ENCODE assay signal across 7 mouse cellular contexts in the genomic region with DNA sequence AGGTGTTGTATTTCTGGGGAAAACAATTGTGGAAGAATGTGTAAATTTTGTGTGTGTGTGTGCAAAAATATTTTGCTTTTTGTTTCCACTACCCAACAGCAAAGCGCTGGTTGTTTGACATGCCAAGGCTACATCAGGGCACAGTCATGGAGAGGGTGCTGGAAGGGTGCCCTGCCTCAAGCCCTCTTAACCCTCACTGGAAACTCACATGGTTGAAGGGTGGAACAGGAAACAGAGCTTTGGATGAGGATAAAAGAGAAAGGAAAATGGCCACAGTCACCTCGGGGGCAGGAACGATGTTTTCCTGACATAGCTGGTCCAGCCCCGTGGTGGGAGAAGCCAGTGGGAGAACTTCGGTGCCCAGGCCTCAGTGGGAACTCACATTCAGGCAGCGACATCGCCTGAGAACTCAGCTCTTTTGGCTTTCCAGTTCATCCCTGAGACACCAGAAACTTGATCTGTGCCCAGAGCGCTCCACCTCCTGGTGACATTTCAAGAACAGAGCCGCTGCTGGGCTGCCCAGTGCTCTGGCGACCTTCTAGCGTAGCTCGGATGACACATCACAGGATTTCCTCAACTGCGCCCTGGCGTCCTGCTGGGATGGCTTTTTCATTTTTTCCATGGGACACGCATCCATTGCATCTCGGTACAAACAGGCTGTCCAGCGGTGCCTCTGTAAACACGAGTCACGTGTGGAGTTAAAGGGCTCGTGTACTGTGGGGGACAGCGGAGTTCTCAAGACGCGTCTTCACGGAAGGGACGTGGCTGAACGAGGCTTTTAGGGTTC. TPM values are rescaled to one million over a fixed set of nuclear protein-coding genes. Genes with fewer than 3 reads are reported as not detected.
A peak's percentile ranks its signal among the peaks of the same experiment; 100 is the strongest.
DNase-seq lines count a peak whose midpoint lies in the region; ATAC-seq and TF ChIP-seq lines count a peak whose summit lies in the region.

No protein-coding gene starts in this region.

- H3K9ac ChIP-seq in embryonic facial prominence, embryonic 12.5 days, result no peak overlapping the region
- no peak overlapping the region for H3K9ac ChIP-seq in hindbrain, embryonic 11.5 days (ENCODE audit: low read depth, low read length)
- H3K9ac ChIP-seq in limb, embryonic 14.5 days (ENCODE audit: low read depth, low read length, severe bottlenecking), result no peak overlapping the region
- H3K9ac ChIP-seq in midbrain, embryonic 16.5 days (ENCODE audit: low read depth, low read length), result no peak overlapping the region

- no peaks in the 10 kb centered on the region for H3K36me3 ChIP-seq in embryonic facial prominence, embryonic 12.5 days
- no peaks in the 10 kb centered on the region for H3K36me3 ChIP-seq in hindbrain, embryonic 11.5 days (ENCODE audit: control insufficient read depth, insufficient read depth, low read length)
- H3K36me3 ChIP-seq in limb, embryonic 14.5 days (ENCODE audit: control insufficient read depth, insufficient read depth, low read length), result no peaks in the 10 kb centered on the region
- H3K36me3 ChIP-seq in midbrain, embryonic 16.5 days (ENCODE audit: control insufficient read depth, insufficient read depth, low read length), result no peaks in the 10 kb centered on the region

- no peak overlapping the region for H3K4me3 ChIP-seq in embryonic facial prominence, embryonic 12.5 days
- no peak overlapping the region for H3K4me3 ChIP-seq in hindbrain, embryonic 11.5 days (ENCODE audit: low read depth, low read length)
- 0 out of 2 replicates have a peak overlapping the region, but pooled peaks have one; percentile 1 for H3K4me3 ChIP-seq in limb, embryonic 14.5 days (replicated peaks; ENCODE audit: low read length)
- no peak overlapping the region for H3K4me3 ChIP-seq in midbrain, embryonic 16.5 days (ENCODE audit: low read depth, low read length)

- DNase-seq in adrenal gland, postnatal 14 days, result peak; percentile 83
- no peak for DNase-seq in hindbrain, embryonic 11.5 days (ENCODE audit: low spot score)
- no peak for DNase-seq in limb, embryonic 14.5 days (ENCODE audit: low spot score)

- no peak overlapping the region for H3K27ac ChIP-seq in embryonic facial prominence, embryonic 12.5 days
- no peak overlapping the region for H3K27ac ChIP-seq in hindbrain, embryonic 11.5 days (ENCODE audit: low read depth, low read length)
- no peak overlapping the region for H3K27ac ChIP-seq in limb, embryonic 14.5 days (replicated peaks; ENCODE audit: low read depth, low read length)
- no peak overlapping the region for H3K27ac ChIP-seq in midbrain, embryonic 16.5 days (ENCODE audit: low read length)

- H3K4me1 ChIP-seq in embryonic facial prominence, embryonic 12.5 days, result peaks cover 7% of the 10 kb centered on the region; the same call in 1 of the 2 replicates
- H3K4me1 ChIP-seq in hindbrain, embryonic 11.5 days (replicated peaks; ENCODE audit: control insufficient read depth, insufficient read depth, low read length), result no peaks in the 10 kb centered on the region
- H3K4me1 ChIP-seq in limb, embryonic 14.5 days (ENCODE audit: control insufficient read depth, insufficient read depth, low read length), result peaks cover 8% of the 10 kb centered on the region
- no peaks in the 10 kb centered on the region for H3K4me1 ChIP-seq in midbrain, embryonic 16.5 days (ENCODE audit: control insufficient read depth, insufficient read depth, low read length)

- WGBS in embryonic facial prominence, embryonic 12.5 days, result 40% methylated on average over 26 of the region's 26 CpGs
- 47% methylated on average over 26 of the region's 26 CpGs for WGBS in hindbrain, embryonic 11.5 days
- WGBS in limb, embryonic 14.5 days, result 47% methylated on average over 26 of the region's 26 CpGs
- 50% methylated on average over 26 of the region's 26 CpGs for WGBS in midbrain, embryonic 16.5 days

- no peaks in the 10 kb centered on the region for H3K27me3 ChIP-seq in embryonic facial prominence, embryonic 12.5 days
- no peaks in the 10 kb centered on the region for H3K27me3 ChIP-seq in hindbrain, embryonic 11.5 days (ENCODE audit: control insufficient read depth, insufficient read depth, low read length)
- no peaks in the 10 kb centered on the region for H3K27me3 ChIP-seq in limb, embryonic 14.5 days (ENCODE audit: control insufficient read depth, insufficient read depth, low read length)
- H3K27me3 ChIP-seq in midbrain, embryonic 16.5 days (ENCODE audit: control insufficient read depth, insufficient read depth, low read depth, low read length), result no peaks in the 10 kb centered on the region

- peak overlapping the region; percentile 32 for H3K4me2 ChIP-seq in embryonic facial prominence, embryonic 12.5 days (replicated peaks)
- H3K4me2 ChIP-seq in hindbrain, embryonic 11.5 days (replicated peaks; ENCODE audit: low read depth, low read length), result 0 out of 2 replicates have a peak overlapping the region, but pooled peaks have one; percentile 1
- peak overlapping the region; percentile 25 for H3K4me2 ChIP-seq in limb, embryonic 14.5 days (replicated peaks; ENCODE audit: low read depth, low read length, severe bottlenecking)
- peak overlapping the region; percentile 36 for H3K4me2 ChIP-seq in midbrain, embryonic 16.5 days (ENCODE audit: low read length)

- no peak for TF ChIP-seq POLR2A in limb, embryonic 14.5 days (IDR thresholded peaks at IDR 0.05; ENCODE audit: borderline replicate concordance, extremely low read depth, insufficient read depth, insufficient read length)

- H3K9me3 ChIP-seq in embryonic facial prominence, embryonic 12.5 days, result no peaks in the 10 kb centered on the region
- H3K9me3 ChIP-seq in hindbrain, embryonic 11.5 days (ENCODE audit: control insufficient read depth, low read length), result no peaks in the 10 kb centered on the region
- H3K9me3 ChIP-seq in limb, embryonic 14.5 days (ENCODE audit: control insufficient read depth, low read length), result no peaks in the 10 kb centered on the region
- H3K9me3 ChIP-seq in midbrain, embryonic 16.5 days (replicated peaks; ENCODE audit: control insufficient read depth, low read length, poor library complexity, severe bottlenecking), result no peaks in the 10 kb centered on the region

- ATAC-seq in embryonic facial prominence, embryonic 12.5 days (ENCODE audit: insufficient number of reproducible peaks, insufficient read depth, low FRiP score, low TSS enrichment), result no peak
- no peak for ATAC-seq in hindbrain, embryonic 11.5 days (ENCODE audit: low FRiP score)
- ATAC-seq in limb, embryonic 14.5 days (ENCODE audit: low FRiP score, low read depth), result no peak
- no peak for ATAC-seq in midbrain, embryonic 16.5 days
- ATAC-seq in CD4-positive, CD25-positive, alpha-beta regulatory T cell, adult 4 months, result no peak
- ATAC-seq in frontal cortex, adult (ENCODE audit: low TSS enrichment), result no peak

RNA-seq across cellular contexts. Expression of a gene that starts 6.8 kb away (rescaled TPM):
- 19.0 and 26.2 TPM in 2 replicates for total RNA-seq in adrenal gland, postnatal 14 days (2021)
- polyA plus RNA-seq in embryonic facial prominence, embryonic 12.5 days (2016; fragmentation: Nextera tagmentation; extraction: Ambion mirVana), result 3.7 and 6.4 TPM in 2 replicates
- 1.9 and 3.4 TPM in 2 replicates for polyA plus RNA-seq in hindbrain, embryonic 11.5 days (2014; fragmentation: Nextera tagmentation; extraction: Ambion mirVana)
- 3.7 and 4.7 TPM in 2 replicates for polyA plus RNA-seq in limb, embryonic 14.5 days (2012; rRNA removed)
- 2.9 and 3.4 TPM in 2 replicates for polyA plus RNA-seq in limb, embryonic 14.5 days (2014; fragmentation: Nextera tagmentation; extraction: Ambion mirVana)
- 2.3 and 3.0 TPM in 2 replicates for polyA plus RNA-seq in midbrain, embryonic 16.5 days (2015; fragmentation: Nextera tagmentation; extraction: Ambion mirVana)
- polyA plus RNA-seq in CD4-positive, CD25-positive, alpha-beta regulatory T cell, adult 4 months (2017; shearing (Covaris generic)), result 1 to 10 TPM; 2.4 to 3.3 TPM
